Mouse (Mus musculus): ENCODE measurements around the gene Rab40c.
A peak's percentile ranks its signal among the peaks of the same experiment; 100 is the strongest.
"Not testable (repeated sequence)": the region's sequence is repeated elsewhere in the genome, so short reads cannot be mapped to it uniquely, and the experiment has no call there.

Gene Rab40c

DNA sequence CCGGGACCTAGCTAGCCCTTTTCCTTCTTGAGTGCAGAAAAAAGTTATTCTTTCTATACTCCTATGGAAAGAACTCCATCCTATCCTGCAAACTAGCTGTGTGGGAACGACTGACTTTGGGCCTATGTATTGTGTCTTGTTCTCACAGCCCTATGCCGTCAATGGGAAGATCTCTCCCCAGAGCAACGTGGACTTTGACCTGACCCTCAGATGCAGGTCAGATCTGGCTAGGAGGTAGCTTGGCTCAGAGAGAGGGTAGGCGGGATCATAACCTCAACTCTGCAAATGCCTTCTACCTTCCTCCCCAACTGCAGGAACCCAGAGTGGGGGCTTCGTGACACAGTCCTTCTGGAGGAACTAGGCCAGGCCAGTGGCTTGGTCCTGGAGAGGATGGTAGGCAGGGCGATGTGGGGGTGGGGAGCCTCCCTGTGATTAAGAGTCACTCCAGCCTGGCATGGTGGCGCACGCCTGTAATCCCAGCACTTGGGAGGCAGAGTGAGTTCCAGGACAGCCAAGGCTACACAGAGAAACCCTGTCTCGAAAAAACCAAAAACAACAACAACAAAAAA lies 43.1 kb downstream of the Rab40c start:
- no peak for DNase-seq (ENCODE audit: extremely low read depth, insufficient read length, low spot score)

DNA sequence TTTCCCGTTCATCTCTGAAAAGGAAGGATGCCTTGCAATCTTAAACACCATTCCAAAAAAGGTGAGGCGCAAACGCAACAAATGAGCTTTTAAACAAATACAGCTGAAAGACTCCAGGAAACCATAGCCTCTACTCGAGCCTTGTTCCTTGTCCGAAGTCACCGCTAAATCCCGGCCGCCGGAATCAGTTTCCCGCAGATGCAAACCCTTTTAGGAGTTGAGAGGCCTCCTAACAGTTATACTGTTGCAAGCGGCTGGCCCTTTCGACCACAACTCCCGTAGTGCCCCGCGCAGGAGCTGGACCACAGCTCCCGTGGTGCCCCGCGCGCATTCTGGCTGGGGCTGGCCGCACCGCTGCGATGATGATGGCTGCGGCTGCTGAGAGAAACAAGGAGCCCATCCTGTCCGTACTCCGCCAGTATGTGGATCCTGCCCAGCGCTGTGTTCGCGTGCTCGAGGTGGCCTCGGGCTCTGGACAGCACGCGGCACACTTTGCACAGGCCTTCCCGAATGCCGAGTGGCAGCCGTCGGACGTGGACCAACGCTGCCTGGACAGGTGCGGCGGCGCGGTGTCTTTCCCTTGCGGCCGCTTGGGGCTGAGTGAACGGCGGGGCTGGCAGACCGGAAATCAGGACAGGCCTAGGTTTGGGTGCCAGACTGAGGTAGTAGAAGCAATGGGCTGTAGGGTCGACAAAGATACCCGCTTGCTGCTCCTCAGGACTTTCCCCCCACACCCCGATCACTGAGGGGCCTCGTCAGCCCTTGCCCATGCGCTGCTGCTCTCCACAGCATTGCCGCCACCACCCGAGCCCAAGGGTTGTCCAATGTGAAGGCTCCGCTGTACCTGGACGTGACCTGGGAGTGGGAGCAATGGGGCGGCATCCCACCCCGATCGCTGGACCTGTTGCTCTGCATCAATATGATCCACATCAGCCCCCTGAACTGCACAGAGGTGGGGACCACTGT lies 44.1 kb downstream of the Rab40c start:
- DNase-seq (ENCODE audit: extremely low read depth, insufficient read length, low spot score), result peak; percentile 92

DNA sequence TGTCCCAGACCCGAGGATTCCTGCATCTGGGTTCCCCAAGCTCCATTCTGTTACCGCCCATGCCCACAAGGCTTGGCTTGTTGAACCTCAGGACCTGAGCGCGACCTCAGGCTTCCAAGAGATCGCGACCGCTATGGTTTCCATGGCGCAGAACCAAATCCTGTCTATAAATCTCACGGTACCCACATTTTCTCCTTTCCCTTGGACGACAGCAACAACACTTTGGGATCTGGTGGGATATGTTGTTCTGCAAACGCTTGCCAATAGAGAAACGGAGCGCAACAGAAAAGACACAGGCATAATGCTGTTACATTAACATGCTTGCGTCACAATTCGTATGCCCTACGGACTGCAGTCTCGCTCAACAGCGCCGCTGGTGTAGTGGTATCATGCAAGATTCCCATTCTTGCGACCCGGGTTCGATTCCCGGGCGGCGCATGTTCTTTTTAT lies 44.8 kb downstream of the Rab40c start, which contains the start of gene Mettl26:
Gene Mettl26, plus strand, starts transcription at position 354 of the 450 bp plus-strand sequence.
- no peak for DNase-seq (ENCODE audit: extremely low read depth, insufficient read length, low spot score)

DNA sequence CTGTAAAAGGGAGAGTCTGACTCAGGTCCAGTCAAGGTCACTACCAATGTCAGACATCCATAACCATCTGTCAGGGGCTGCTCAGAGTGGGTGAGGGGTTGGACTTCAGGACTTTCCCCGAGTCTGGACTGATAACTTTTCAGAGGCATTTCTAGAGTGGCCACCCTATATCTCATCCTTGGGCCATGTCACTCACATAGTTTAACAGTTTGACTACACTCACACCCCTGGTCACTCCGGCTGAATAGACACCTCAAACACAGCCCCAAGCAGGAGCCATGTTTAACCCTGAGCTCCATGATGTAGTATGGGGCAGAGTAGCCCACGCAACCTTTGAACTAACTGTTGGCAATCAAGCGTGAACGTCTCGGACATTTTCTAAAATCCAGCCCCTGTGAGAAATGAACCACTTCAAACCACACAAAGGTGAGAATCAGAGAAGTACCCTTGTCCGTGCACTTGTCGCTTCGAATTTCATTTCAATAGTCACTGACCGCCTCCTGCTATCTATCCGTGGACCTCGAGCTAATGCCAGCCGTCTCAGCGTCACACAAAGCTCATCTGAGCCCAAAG lies 45.3 kb downstream of the Rab40c start:
- DNase-seq (ENCODE audit: extremely low read depth, insufficient read length, low spot score), result no peak

DNA sequence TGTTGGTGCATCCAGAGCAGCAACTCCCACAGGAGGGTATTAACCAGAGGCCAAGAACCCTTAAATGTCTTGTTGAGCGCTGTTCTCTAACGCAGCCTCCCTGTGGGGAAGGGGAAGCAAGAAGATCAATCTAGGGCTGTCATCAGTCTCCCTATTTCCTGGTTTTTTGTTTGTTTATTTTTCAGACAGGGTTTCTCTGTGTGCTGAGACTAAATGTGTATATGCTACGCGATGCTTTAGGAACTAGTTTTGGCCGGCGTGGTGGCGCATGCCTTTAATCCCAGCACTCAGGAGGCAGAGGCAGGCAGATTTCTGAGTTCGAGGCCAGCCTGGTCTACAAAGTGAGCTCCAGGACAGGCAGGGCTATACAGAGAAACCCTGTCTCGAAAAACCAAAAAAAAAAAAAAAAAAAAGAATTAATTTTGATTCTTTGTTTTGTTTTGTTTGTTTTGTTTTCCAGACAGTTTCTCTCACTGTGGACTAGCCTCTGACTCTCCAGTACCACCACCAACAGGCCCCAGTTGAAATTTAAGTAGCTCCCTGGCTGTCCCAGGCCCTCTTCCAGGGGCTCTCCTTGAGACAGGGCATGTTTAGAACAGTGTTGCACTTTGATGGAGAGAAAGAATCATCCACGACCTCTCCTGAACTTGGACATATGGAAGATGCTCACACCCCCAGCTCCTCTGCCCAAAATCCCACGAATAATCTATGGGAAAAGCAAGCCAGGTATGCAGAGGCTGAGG lies 46.0 kb downstream of the Rab40c start:
- no peak for DNase-seq (ENCODE audit: extremely low read depth, insufficient read length, low spot score)

DNA sequence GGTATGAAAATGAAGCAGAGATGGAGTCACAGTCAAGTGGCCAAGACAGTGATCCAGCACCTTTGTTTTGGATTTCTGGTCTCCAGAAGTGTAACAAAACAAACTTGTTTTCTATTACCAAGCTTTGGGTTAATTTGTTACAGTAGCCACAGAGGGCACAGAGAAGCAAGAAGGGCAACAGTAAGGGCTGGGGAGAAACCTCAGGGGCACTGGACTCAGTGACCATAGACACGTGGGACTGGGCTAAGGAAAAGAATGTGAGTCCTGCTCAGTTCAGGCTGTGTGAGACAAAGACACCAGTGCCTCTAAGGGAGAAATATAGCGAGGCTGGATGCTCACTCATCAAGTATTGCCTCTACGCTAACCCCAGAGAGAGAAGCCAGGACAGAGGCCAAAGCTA lies 46.9 kb downstream of the Rab40c start:
- no peak for DNase-seq (ENCODE audit: extremely low read depth, insufficient read length, low spot score)

DNA sequence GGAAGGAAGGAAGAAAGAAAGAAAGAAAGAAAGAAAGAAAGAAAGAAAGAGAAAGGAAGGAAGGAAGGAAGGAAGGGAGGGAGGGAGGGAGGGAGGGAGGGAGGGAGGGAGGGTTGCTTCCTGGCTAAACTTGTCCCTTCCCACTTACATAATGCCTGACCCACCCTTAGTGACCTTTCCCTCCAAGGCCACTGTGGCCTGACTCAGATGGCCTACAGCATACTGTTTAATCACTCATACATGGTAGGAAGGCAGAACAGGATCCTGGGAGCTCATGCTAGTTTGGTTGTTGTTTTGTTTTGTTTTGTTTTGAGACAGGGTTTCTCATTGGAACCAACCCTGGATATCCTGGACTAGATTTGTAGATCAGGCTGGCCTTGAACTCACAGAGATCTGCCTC lies 48.0 kb downstream of the Rab40c start:
- not testable (repeated sequence) for DNase-seq (ENCODE audit: extremely low read depth, insufficient read length, low spot score)

DNA sequence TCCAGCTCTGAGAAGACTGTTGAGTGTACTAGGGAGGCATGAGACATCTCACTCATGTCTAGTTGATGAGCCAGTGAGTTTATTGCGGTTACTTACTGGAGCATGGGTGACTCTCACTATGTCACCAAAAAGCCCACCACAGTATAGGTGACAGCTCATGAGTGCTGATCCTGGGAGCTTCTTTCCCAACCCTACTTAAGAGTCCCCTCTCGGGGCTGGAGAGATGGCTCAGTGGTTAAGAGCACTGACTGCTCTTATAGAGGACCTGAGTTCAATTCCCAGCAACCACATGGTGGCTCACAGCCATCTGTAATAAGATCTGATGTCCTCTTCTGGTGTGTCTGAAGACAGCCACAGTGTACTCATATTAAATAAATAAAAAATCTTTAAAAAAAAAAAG lies 49.6 kb downstream of the Rab40c start:
- no peak for DNase-seq (ENCODE audit: extremely low read depth, insufficient read length, low spot score)

DNA sequence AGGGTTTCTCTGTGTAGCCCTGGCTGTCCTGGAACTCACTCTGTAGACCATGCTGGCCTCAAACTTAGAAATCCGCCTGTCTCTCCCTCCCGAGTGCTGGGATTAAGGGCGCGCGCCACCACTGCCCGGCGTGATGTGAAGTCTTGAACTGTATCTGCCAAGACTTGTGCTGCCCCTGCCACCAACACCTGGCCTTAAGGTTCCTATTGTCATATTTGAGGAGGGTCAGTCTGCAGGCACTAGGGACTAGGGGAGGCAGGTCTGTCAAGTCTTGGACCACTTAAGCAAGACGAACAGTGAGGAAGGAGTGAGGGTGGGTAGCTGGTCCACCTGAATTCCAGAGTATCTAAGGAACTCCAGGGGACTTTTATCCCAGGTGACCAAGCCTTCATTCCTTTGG lies 50.0 kb downstream of the Rab40c start:
- no peak for DNase-seq (ENCODE audit: extremely low read depth, insufficient read length, low spot score)

DNA sequence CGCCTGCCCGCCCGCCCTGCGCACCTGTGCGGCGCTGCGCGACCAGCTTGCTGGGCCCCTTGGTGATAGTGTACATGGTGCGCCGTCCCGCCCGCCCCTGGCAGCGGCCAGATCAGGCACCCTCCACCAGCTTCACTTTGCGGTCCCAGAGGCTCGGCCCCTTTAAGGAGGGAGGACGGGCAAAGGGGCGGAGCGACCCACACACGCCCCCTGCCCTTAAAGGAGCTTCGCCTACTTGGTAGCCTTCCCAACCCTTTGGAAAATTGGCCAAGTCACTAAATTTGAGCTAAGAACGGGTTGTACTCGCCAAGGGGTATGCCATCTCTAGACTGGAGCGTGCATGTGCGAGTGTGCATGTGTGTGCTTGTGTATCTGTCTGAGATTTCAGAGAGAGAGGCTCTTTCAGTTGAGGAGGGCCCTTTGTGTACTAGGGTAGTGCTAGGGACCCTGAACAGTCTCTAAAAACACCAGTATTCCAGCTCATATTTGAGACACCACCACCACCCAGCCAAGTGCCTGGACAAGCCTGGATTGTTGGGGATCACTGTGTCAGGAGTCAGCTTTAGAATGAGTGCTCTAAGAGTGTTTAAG lies 50.8 kb downstream of the Rab40c start, which contains the start of gene Mcrip2:
Gene Mcrip2, minus strand, starts transcription at position 164 of the 591 bp plus-strand sequence.
- peak; percentile 87 for DNase-seq (ENCODE audit: extremely low read depth, insufficient read length, low spot score)

DNA sequence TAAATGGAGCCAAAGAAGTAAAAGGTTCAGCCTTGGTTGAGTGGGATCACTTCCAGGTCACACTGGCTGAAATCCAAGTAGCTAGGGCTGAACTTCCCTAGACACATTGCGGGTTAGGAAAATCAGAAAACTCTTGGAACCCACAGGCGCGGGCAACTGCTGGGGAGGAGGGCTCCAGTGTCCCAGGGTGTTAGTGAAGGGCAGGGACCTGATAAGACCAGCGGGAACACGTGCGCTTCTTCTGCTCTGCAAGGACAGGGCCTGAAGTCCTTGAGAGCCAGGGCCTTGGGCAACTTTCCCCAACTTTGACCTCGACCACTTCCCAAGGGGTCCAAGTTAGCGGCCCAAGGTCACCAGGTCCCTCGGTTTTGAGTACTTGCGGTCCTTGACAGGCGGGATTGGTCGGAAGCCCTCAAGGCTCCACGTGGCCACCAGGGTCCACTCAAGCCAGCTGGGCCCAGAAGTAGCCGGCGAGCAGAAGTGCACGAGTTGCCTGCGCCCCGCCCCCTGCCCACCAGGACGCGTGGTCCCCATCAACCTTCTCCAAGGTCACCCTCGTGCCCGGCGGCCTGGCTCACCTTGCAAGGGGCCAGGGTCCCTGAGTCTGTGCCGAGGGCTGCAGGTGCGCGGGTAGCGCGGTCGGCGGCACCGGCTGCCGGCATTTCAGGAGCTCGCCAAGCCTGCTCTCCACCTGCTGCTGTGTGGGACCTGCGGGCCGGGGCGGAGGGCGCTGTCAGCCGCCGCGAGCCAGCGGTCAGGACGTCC lies 51.5 kb downstream of the Rab40c start:
- peak; percentile 84 for DNase-seq (ENCODE audit: extremely low read depth, insufficient read length, low spot score)

DNA sequence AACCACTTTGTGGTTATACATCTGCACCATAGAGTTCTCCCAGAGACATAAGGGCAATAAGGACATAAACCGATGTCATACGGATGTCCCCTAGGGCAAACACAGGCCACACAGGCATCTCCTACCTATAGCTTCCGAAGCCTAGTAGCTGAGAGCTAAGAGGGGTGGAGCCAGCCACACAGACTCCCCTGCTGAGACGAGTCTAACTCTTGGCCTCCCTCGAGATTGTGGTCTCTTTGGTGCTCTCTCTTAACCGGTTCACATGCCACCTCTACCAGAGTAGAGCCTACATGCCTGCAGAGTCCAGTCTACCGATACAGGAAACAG lies 52.1 kb downstream of the Rab40c start:
- no peak for DNase-seq (ENCODE audit: extremely low read depth, insufficient read length, low spot score)

DNA sequence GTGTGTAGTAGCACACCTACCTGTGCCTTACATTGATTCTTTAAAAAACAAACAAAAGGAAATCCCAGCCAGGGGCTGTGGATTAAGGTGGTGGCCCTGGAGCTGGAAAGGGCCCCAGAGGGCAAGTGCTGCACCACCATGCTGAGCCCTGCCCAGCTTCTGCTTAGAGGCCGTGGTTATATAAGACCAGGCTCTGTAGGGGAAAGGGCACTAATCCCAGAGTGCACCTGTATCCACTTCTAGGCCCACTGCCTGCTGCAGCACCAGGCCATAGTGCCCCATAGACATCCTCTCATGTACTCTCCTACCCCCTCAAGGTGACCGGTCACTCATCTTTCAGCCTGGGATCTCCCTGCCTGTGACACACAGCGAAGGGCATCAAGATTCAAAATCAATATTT lies 53.4 kb downstream of the Rab40c start:
- no peak for DNase-seq (ENCODE audit: extremely low read depth, insufficient read length, low spot score)

DNA sequence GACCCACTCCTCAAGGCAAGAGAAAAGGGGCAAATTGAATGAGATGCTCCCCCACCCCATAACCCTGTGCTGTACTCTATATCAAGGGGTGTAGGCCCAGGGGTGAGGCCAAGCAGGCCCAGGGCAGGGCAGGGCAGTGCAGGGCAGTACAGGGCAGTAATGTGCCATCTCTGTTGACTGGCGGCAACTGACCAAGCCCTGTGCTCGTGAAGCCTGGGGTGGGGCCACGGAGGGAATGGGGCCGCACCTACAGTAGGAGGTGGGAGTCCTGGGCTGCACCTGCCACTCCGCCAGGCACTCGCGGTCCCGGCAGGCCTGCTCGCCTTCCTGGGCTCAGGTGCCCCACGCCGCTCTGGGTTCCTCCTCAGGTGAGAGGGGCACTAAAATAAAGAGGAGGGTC lies 54.2 kb downstream of the Rab40c start:
- DNase-seq (ENCODE audit: extremely low read depth, insufficient read length, low spot score), result no peak

DNA sequence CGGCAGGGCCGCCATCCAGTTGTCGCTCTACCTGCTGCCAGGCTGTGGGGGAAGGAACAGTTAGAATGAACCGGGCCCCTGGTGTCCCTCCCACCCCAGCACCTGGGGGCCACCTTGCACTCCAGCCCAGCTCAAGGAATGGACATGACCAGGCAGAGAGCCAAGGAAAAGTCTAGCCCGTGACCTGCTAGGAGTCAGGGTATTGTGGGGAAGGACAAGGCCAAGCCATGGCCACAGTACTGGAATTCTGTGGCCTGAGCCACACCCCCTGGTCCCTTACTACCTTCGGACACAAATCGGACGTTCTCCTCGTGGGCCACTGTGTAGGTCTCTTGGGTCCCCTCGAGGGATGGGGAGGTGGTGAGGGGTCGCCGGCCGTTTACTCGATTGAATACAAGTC lies 55.2 kb downstream of the Rab40c start:
- DNase-seq (ENCODE audit: extremely low read depth, insufficient read length, low spot score), result no peak

DNA sequence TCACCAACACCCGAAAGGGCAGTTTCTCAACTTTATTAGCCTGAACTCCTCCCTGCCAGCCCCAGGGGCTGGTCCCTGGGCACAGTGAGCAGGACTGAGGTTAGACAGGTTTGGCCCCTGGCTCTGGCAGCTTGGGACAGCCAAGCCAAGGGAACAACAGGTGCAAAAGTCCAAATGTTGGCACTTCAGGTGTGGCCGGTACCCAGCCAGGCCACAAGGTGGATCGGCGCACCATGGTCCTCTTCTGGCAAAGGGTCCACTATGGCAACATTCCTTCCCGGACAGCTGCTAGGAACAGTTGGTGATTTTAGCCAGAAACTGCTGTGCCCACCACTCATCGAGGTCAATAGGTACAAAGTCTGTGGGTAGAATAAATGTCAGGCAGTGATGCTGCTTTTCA lies 55.8 kb downstream of the Rab40c start:
- DNase-seq (ENCODE audit: extremely low read depth, insufficient read length, low spot score), result no peak

DNA sequence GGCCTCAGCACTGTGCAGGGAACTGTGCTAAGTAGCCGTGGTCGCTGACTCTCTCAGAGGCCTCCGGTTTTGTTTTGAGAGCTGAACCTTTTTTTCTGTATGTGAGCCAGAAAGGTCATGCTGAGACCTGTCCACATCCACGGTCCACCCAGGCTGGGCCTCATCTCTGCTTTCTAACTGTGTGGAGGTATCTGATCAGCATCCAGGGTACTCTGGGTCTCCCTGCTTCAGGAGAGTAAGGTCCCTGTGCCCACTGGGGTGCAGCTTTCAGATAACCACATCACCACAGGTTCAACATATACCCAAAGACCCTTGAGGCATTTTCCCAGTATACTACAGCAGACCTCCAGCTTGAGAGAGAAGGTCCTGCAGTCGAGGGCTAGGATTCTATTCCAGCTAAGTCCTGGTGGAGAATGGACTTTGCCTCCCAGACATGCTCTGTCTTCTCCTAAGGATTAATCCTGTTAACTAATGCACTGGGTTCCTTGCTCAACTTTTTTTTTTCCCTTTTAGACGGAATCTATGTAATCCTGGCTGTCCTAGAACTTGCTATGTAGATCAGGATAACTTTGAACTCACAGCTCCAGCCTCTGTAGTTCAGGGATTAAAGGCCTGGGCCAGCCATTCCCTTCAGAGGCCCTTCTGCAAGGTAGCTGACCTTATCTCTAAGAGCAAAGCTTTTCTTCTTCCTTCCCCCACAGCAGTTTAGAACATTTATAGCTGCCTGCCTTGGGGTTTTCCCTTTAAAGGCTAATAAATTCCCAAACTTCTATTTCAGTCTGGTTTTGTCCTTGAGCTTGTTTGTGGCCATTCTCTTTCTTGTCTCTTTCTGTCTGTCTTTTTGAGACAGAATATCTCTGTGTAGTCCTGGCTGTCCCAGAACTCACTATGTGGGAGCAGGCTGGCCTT lies 57.6 kb downstream of the Rab40c start:
- DNase-seq (ENCODE audit: extremely low read depth, insufficient read length, low spot score), result no peak

DNA sequence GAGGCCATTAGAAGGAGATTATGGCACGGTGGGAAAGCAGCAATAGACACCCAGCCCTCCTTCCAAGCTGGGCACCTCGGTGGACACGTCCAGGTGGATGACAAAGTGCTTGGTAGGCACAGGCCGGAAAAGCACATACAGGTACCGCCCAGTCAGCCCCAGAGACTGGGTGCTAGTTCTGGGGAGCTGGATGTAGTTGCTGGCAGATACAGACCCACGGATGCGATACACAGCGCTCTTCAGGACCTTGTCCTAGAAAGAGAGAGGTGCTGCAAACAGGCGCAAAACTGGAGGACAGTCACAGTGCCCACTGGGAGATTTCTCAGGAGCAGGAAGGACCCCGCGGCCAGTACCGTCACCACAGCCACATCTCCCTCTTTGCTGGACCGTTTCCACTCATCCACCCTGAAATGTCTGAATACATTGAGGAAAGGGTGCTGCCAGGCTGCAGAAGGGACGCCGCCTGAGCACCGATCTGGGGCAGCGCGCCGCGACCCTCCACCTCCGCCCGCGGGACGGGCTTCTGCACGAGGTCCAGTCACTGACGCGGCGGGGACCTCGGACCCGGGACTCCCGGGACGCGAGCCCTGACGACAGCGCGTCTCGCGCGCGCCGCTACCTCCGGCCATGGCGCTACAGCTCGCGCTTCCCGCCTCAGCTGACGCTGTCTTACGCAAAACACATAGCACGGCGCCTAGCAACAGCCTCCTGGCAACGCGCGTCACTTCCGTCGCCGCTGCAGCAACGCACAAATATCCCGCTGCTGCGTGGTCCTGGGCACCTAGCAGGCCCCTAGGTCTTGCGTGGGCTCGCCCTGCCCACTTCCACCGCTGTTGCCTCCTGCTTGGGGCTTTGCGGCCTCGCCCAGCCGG lies 58.5 kb downstream of the Rab40c start, which contains the start of gene Wdr90:
Gene Wdr90, minus strand, starts transcription at position 670 of the 872 bp plus-strand sequence.
- peak; percentile 97 for DNase-seq (ENCODE audit: extremely low read depth, insufficient read length, low spot score)
